In the genomic region with DNA sequence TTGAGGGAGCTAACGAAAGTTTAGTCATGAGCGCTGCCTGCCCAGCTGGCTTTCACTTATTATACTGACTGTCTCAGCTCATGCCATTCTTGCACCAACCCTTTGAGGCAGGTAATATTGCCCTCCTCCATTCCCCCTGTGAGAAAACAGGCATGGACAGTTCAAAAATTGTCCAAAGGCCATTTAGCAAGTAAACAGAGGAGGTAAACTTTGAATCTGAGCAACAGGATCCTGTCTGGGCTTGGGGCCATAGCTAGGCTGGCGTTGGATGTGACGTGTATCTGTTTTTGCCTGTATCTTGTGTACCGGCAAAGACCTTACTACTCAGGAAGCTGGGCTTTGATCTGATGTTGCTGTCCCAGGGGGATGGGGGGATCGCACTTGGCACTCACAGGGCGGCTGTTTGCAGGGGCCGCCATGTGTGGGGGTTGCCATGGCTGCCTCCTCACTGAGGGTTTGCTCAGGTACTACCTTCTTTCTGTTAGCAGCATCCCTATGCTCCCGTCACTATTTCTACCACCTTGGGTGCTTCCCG, we compare ENCODE assay signal across 18 mouse cellular contexts. TPM values are rescaled to one million over a fixed set of nuclear protein-coding genes. Genes with fewer than 3 reads are reported as not detected.
DNase-seq lines count a peak whose midpoint lies in the region; ATAC-seq and TF ChIP-seq lines count a peak whose summit lies in the region.
"Had no signal": no experiment of that assay in that cellular context is flagged by ENCODE, and none has a peak within 500 bp of the region (broad histone marks: within the 10 kb centered on the region; RNA-seq: fewer than 3 reads in every experiment).

No protein-coding gene starts in this region.

- peak; percentile 40 to 57 for DNase-seq in heart, adult 2 months
- DNase-seq in heart, embryonic 10.5 days (ENCODE audit: low spot score), result no peak
- no peak for DNase-seq in lung, postnatal 0 days (ENCODE audit: low spot score)
- DNase-seq in heart, postnatal 4 days, result peak; percentile 23
- peak; percentile 36 to 42 for DNase-seq in kidney, postnatal 36 days
- no peak for DNase-seq in layer of hippocampus, postnatal 36 days
- DNase-seq: cerebellum, adult 9-11 months; left cerebral cortex, postnatal 4 days; thymus, postnatal 14 days had no signal

- intact Hi-C loops in heart, adult 2 months (cut with DNase I), result no loop called here

- no peaks in the 10 kb centered on the region for H3K9me3 ChIP-seq in heart, embryonic 10.5 days
- H3K9me3 ChIP-seq in lung, embryonic 16.5 days (ENCODE audit: control insufficient read depth, low read length), result no peaks in the 10 kb centered on the region
- no peaks in the 10 kb centered on the region for H3K9me3 ChIP-seq in lung, postnatal 0 days (ENCODE audit: low read length)
- H3K9me3 ChIP-seq: midbrain, embryonic 15.5 days had no signal

- TF ChIP-seq CTCF in heart, adult 2 months (IDR thresholded peaks at IDR 0.05), result no peak
- no peak for TF ChIP-seq CTCF in lung, postnatal 0 days (IDR thresholded peaks at IDR 0.05)

- 44% methylated on average over 10 of the region's 10 CpGs for WGBS in heart, adult 2 months
- 76% methylated on average over 10 of the region's 10 CpGs for WGBS in heart, embryonic 10.5 days
- WGBS in lung, embryonic 16.5 days, result 63% methylated on average over 10 of the region's 10 CpGs
- whole genome bisulfite sequencing in lung, postnatal 0 days, result 69% methylated on average over 10 of the region's 10 CpGs

- H3K27ac ChIP-seq in heart, adult 2 months, result peak overlapping the region; percentile 75
- H3K27ac ChIP-seq in heart, embryonic 10.5 days, result no peak overlapping the region
- H3K27ac ChIP-seq in lung, embryonic 16.5 days (ENCODE audit: low read length), result peak overlapping the region; percentile 4; the same call in 1 of the 2 replicates
- no peak overlapping the region for H3K27ac ChIP-seq in lung, postnatal 0 days (ENCODE audit: low read length)
- H3K27ac ChIP-seq: liver, embryonic 14.5 days; midbrain, embryonic 15.5 days had no signal

- no peak for ATAC-seq in lung, embryonic 16.5 days (ENCODE audit: low read depth)
- ATAC-seq in lung, postnatal 0 days, result no peak
- ATAC-seq: activated CD4-positive, CD25-positive, alpha-beta regulatory T cell, adult 4 months; midbrain, embryonic 15.5 days; Patski had no signal

- H3K36me3 ChIP-seq in heart, adult 2 months (ENCODE audit: control insufficient read depth, insufficient read depth, low read length), result peaks cover 8% of the 10 kb centered on the region
- H3K36me3 ChIP-seq in heart, embryonic 10.5 days, result no peaks in the 10 kb centered on the region
- H3K36me3 ChIP-seq in lung, embryonic 16.5 days (ENCODE audit: control insufficient read depth, insufficient read depth, low read length), result no peaks in the 10 kb centered on the region
- no peaks in the 10 kb centered on the region for H3K36me3 ChIP-seq in lung, postnatal 0 days (ENCODE audit: insufficient read depth, low read length)
- H3K36me3 ChIP-seq: midbrain, embryonic 15.5 days had no signal

- no peak for TF ChIP-seq POLR2A in heart, adult 2 months (IDR thresholded peaks at IDR 0.05; ENCODE audit: insufficient read depth, low read depth, low read length)

- H3K9ac ChIP-seq in heart, adult 2 months (ENCODE audit: low read depth, low read length), result no peak overlapping the region
- H3K9ac ChIP-seq in lung, embryonic 16.5 days (ENCODE audit: low read length), result no peak overlapping the region
- no peak overlapping the region for H3K9ac ChIP-seq in lung, postnatal 0 days (replicated peaks; ENCODE audit: low read depth)
- H3K9ac ChIP-seq: liver, embryonic 14.5 days; midbrain, embryonic 15.5 days had no signal

- no peaks in the 10 kb centered on the region for H3K27me3 ChIP-seq in heart, adult 2 months (ENCODE audit: control insufficient read depth, insufficient read depth, low read length)
- no peaks in the 10 kb centered on the region for H3K27me3 ChIP-seq in heart, embryonic 10.5 days (ENCODE audit: insufficient read depth, poor library complexity, severe bottlenecking)
- no peaks in the 10 kb centered on the region for H3K27me3 ChIP-seq in lung, embryonic 16.5 days (ENCODE audit: control insufficient read depth, insufficient read depth, low read depth, low read length)
- no peaks in the 10 kb centered on the region for H3K27me3 ChIP-seq in lung, postnatal 0 days (replicated peaks; ENCODE audit: insufficient read depth, low read length)
- H3K27me3 ChIP-seq: midbrain, embryonic 15.5 days had no signal

- no peak overlapping the region for H3K4me2 ChIP-seq in lung, embryonic 16.5 days (ENCODE audit: low read depth, low read length)
- H3K4me2 ChIP-seq in lung, postnatal 0 days (replicated peaks; ENCODE audit: low read depth, low read length), result no peak overlapping the region
- H3K4me2 ChIP-seq: midbrain, embryonic 15.5 days had no signal

- H3K4me3 ChIP-seq in heart, adult 2 months, result no peak overlapping the region
- H3K4me3 ChIP-seq in heart, embryonic 10.5 days, result no peak overlapping the region
- no peak overlapping the region for H3K4me3 ChIP-seq in lung, embryonic 16.5 days (ENCODE audit: low read length)
- no peak overlapping the region for H3K4me3 ChIP-seq in lung, postnatal 0 days (ENCODE audit: low read depth, low read length)
- H3K4me3 ChIP-seq: midbrain, embryonic 15.5 days had no signal

- H3K79me2 ChIP-seq in heart, adult 2 months (replicated peaks; ENCODE audit: control insufficient read depth, insufficient read depth, low read length), result no peaks in the 10 kb centered on the region

- H3K4me1 ChIP-seq in heart, adult 2 months (ENCODE audit: control insufficient read depth, insufficient read depth, low read length), result peaks cover 17% of the 10 kb centered on the region
- H3K4me1 ChIP-seq in heart, embryonic 10.5 days, result peaks cover 20% of the 10 kb centered on the region
- peaks cover 4% of the 10 kb centered on the region; the same call in 1 of the 2 replicates for H3K4me1 ChIP-seq in lung, embryonic 16.5 days (replicated peaks; ENCODE audit: control insufficient read depth, insufficient read depth, low read length)
- H3K4me1 ChIP-seq in lung, postnatal 0 days (ENCODE audit: insufficient read depth, low read depth, low read length), result peaks cover 9% of the 10 kb centered on the region; the same call in 1 of the 2 replicates

- no peak for TF ChIP-seq EP300 in heart, adult 2 months (IDR thresholded peaks at IDR 0.05; ENCODE audit: insufficient read depth, low read depth, low read length)
- no peak for TF ChIP-seq EP300 in lung, postnatal 0 days (IDR thresholded peaks at IDR 0.05)

RNA-seq across cellular contexts. Expression of gene Lrrc55, which starts 53.1 kb away (rescaled TPM):
- total RNA-seq in heart, adult 2 months (2021), result 1 to 10 TPM in 1 of 2 experiments, under 1 TPM in 1; 0.81 to 1.6 TPM
- 1.3 and 3.1 TPM in 2 replicates for polyA plus RNA-seq in heart, adult 2 months (2012; rRNA removed)
- 0.14 and 0.20 TPM in 2 replicates for polyA plus RNA-seq in heart, embryonic 10.5 days (2016; fragmentation: Nextera tagmentation; extraction: Ambion mirVana)
- 0.20 and 0.29 TPM in 2 replicates for polyA plus RNA-seq in lung, embryonic 16.5 days (2015; fragmentation: Nextera tagmentation; extraction: Ambion mirVana)
- polyA plus RNA-seq in lung, postnatal 0 days (2015; fragmentation: Nextera tagmentation; extraction: Ambion mirVana), result 0.10 and 0.25 TPM in 2 replicates
- total RNA-seq in heart, postnatal 4 days (2021), result 1 to 10 TPM; 2.1 to 2.7 TPM
- total RNA-seq in layer of hippocampus, postnatal 36 days (2021), result 10 to 100 TPM; 12.5 to 14.7 TPM
- total RNA-seq: granulocyte monocyte progenitor cell, adult 5-6 weeks; hematopoietic stem cell, adult 5-6 weeks; megakaryocyte, adult 5-6 weeks; neutrophil, adult 5-6 weeks had no signal
- polyA plus RNA-seq: activated CD4-positive, CD25-positive, alpha-beta regulatory T cell, adult 4 months had no signal

Comparison
In these comparisons a context has a peak if more than half of its experiments do, and no peak if none do; other contexts are left out.
1. DNase-seq: peak in heart, adult 2 months (2 of 2), heart, postnatal 4 days (single experiment) and kidney, postnatal 36 days (2 of 2); none in heart, embryonic 10.5 days (single experiment), lung, postnatal 0 days (single experiment) and layer of hippocampus, postnatal 36 days (0 of 2).
2. H3K27ac ChIP-seq: peak in heart, adult 2 months (single experiment) and lung, embryonic 16.5 days (single experiment); none in heart, embryonic 10.5 days (single experiment) and lung, postnatal 0 days (single experiment).